Mouse (Mus musculus) adrenal gland, adult 2 months (tissue): ENCODE results near the gene Nup88. TPM values are rescaled to one million over a fixed set of nuclear protein-coding genes. Genes with fewer than 3 reads are reported as not detected.

ENCODE experiments used
- polyA plus RNA-seq: library from polyadenylated mRNA; depleted of rRNA; stranded (reverse); fragments of >200 nt; gene quantifications from 2 replicates; pipeline ENCODE4 v1.2.3, GENCODE M21; 2012; rRNA removed
- total RNA-seq, 2 experiments: library from RNA; stranded (reverse); gene quantifications; 2 replicates each; pipeline ENCODE4 v1.2.3; 2021

Gene Nup88
- total and polyA plus RNA-seq, 3 experiments = 19.2 to 51.7 (median 47.7) TPM

Other genes starting within 250 kb of the Nup88 start
- 10 to 100 TPM in 1 of 2 experiments, 1 to 10 TPM in 1; 8.0 to 12.6 TPM for gene Zfp3, start 205.8 kb downstream of the Nup88 start, total RNA-seq
- gene Zfp3, start 205.8 kb downstream of the Nup88 start, polyA plus RNA-seq = 1.5 and 2.0 TPM in 2 replicates
- gene Scimp, start 157.4 kb downstream of the Nup88 start, total RNA-seq = 1 to 10 TPM in 1 of 2 experiments, under 1 TPM in 1; 0.81 to 3.5 TPM
- 1.2 and 1.3 TPM in 2 replicates for gene Scimp, start 157.4 kb downstream of the Nup88 start, polyA plus RNA-seq
- 100 to 1,000 TPM; 141 to 170 TPM for gene Rabep1, start 125.2 kb downstream of the Nup88 start, total RNA-seq
- gene Rabep1, start 125.2 kb downstream of the Nup88 start, polyA plus RNA-seq = 21.3 and 25.9 TPM in 2 replicates
- gene Rpain, start 240 bp upstream of the Nup88 start, total RNA-seq = 10 to 100 TPM; 20.2 to 25.2 TPM
- gene Rpain, start 240 bp upstream of the Nup88 start, polyA plus RNA-seq = 10.2 and 15.9 TPM in 2 replicates
- gene C1qbp, start 13.1 kb upstream of the Nup88 start, total RNA-seq = 100 to 1,000 TPM; 209 to 250 TPM
- gene C1qbp, start 13.1 kb upstream of the Nup88 start, polyA plus RNA-seq = 901 and 1,116 TPM in 2 replicates
- gene Dhx33, start 34.5 kb upstream of the Nup88 start, total RNA-seq = 10 to 100 TPM; 20.4 to 35.6 TPM
- 28.0 and 46.2 TPM in 2 replicates for gene Dhx33, start 34.5 kb upstream of the Nup88 start, polyA plus RNA-seq
- 10 to 100 TPM; 16.8 to 22.5 TPM for gene Mis12, start 49.6 kb upstream of the Nup88 start, total RNA-seq
- 0.71 and 1.2 TPM in 2 replicates for gene Mis12, start 49.6 kb upstream of the Nup88 start, polyA plus RNA-seq
- 10 to 100 TPM; 81.4 to 86.1 TPM for gene Derl2, start 49.9 kb upstream of the Nup88 start, total RNA-seq
- 8.4 and 9.1 TPM in 2 replicates for gene Derl2, start 49.9 kb upstream of the Nup88 start, polyA plus RNA-seq
- 10 to 100 TPM in 1 of 2 experiments, 1 to 10 TPM in 1; 7.8 to 13.8 TPM for gene 6330403K07Rik, start 63.5 kb upstream of the Nup88 start, total RNA-seq
- gene 6330403K07Rik, start 63.5 kb upstream of the Nup88 start, polyA plus RNA-seq = 7.4 and 9.2 TPM in 2 replicates
- gene Nlrp1a, start 174.7 kb upstream of the Nup88 start, total RNA-seq = 1 to 10 TPM; 1.4 to 1.9 TPM
- not detected in 2 replicates for gene Nlrp1a, start 174.7 kb upstream of the Nup88 start, polyA plus RNA-seq